Mouse (Mus musculus): Measurements from ENCODE around the gene Smox. TPM values are rescaled to one million over a fixed set of nuclear protein-coding genes. Genes with fewer than 3 reads are reported as not detected.

Gene Smox
- total and polyA plus RNA-seq, 3 experiments = 2.2 to 5.5 TPM; not detected in 1

DNA sequence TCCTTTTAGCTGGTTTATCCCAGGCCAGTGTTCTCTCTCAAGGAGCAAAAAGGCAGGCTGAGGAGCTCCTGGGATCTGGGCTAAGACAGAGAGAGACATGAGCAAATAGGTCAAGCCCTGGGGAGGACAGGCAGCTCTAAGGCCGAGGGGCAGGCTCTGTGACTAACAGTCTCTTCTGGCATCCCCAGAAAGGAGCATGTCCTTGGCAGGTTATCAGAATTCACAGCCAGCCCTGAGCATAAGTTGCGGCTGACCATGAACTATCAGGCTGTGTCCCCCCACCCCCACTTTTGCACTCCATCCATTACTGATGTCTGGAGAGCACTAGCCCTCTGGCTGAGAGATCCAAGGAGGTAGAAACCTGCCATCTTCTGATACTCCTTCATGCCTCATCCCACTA lies 59.6 kb downstream of the Smox start:
- H3K36me3 ChIP-seq (ENCODE audit: control insufficient read depth in 1 of 2, insufficient read depth in 2 of 2, low read length in 2 of 2) = no peaks in the 10 kb centered on the region
- no peak overlapping the region for H3K27ac ChIP-seq (ENCODE audit: control insufficient read depth, low read depth, low read length)
- no peak for DNase-seq (ENCODE audit: low read depth, low spot score)
- no peak for TF ChIP-seq GATA1 (IDR thresholded peaks at IDR 0.05; ENCODE audit: low read depth, low read length)
- no peak for TF ChIP-seq ELF1 (IDR thresholded peaks at IDR 0.05; ENCODE audit: low read depth, low read length)
- no peak for TF ChIP-seq MXI1 (IDR thresholded peaks at IDR 0.05; ENCODE audit: low read depth, low read length)
- no peak for TF ChIP-seq NELFE (IDR thresholded peaks at IDR 0.05; ENCODE audit: low read depth, low read length)
- TF ChIP-seq MAFK (IDR thresholded peaks at IDR 0.05; ENCODE audit: borderline replicate concordance, low read depth, low read length) = no peak
- no peak for TF ChIP-seq ZNF384 (IDR thresholded peaks at IDR 0.05; ENCODE audit: low read depth, low read length)
- no peaks in the 10 kb centered on the region for H3K4me1 ChIP-seq (ENCODE audit: control insufficient read depth in 1 of 2, insufficient read depth in 2 of 2, low read length in 2 of 2)
- no peaks in the 10 kb centered on the region for H3K9me3 ChIP-seq (replicated peaks; ENCODE audit: insufficient read depth, low read length)
- H3K9ac ChIP-seq (ENCODE audit: control insufficient read depth, low read depth, low read length, poor library complexity, severe bottlenecking) = no peak overlapping the region
- H3K4me3 ChIP-seq (ENCODE audit: control insufficient read depth in 1 of 2, insufficient read depth in 1 of 2, low read depth in 2 of 2, low read length in 2 of 2) = no peak overlapping the region
- peaks cover 0 to 2% of the 10 kb centered on the region in 2 experiments; a peak in 2 of 4 replicates for H3K27me3 ChIP-seq (ENCODE audit: control insufficient read depth in 1 of 2, insufficient read depth in 2 of 2, low read length in 2 of 2)
- no peaks in the 10 kb centered on the region for H3K79me2 ChIP-seq (ENCODE audit: control insufficient read depth, insufficient read depth, low read length, poor library complexity)

DNA sequence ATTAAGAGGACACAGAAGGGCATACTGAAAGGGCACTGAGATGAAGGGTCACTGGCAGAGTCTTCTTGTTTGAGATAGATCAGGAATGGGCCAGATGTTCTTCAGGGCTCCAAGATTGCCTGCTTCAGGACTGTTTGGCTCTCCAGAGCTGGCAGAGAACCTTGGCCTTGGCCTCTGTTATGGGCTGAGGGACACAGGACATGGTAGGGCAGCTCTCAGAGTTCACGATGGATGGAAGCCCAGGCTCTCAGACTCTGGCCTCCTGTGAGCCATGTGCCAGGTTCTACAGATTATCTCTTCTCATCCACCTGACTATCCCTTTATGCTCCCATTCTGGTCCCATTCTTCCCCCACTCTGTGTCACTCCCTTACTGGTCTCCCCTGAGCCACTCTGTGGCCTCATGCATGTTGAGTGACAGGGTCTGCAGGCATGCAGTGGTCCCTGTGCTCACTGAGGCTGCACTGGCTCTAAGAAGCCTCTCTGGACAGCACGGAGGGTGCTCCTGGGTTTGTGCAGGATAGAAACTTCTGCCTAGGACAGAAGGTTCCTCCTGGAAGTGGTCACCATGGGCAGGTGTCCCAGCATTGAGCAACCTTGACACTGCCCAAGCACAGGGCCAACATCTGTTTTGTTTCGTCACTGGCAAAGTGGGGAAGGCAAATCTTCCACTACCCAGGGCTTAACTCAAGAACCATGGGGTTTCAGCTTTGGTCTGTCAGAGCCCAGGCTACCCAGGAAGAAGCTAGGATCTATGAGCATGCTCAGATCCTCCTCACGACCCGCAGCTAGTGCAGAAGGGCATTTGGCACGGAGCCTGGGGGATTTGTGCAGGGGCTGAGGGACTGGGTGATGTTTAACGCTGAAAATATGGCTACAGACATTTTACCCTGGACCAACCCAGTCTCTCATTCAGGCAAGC lies 60.7 kb downstream of the Smox start:
- no peaks in the 10 kb centered on the region for H3K4me1 ChIP-seq (ENCODE audit: control insufficient read depth in 1 of 2, insufficient read depth in 2 of 2, low read length in 2 of 2)
- H3K9ac ChIP-seq (ENCODE audit: control insufficient read depth, low read depth, low read length, poor library complexity, severe bottlenecking) = no peak overlapping the region
- H3K27me3 ChIP-seq (ENCODE audit: control insufficient read depth in 1 of 2, insufficient read depth in 2 of 2, low read length in 2 of 2) = peaks cover 0 to 2% of the 10 kb centered on the region in 2 experiments; a peak in 2 of 4 replicates
- no peak overlapping the region for H3K4me3 ChIP-seq (ENCODE audit: control insufficient read depth in 1 of 2, insufficient read depth in 1 of 2, low read depth in 2 of 2, low read length in 2 of 2)
- no peak for DNase-seq (ENCODE audit: low read depth, low spot score)
- no peaks in the 10 kb centered on the region for H3K9me3 ChIP-seq (replicated peaks; ENCODE audit: insufficient read depth, low read length)
- H3K36me3 ChIP-seq (ENCODE audit: control insufficient read depth in 1 of 2, insufficient read depth in 2 of 2, low read length in 2 of 2) = no peaks in the 10 kb centered on the region
- TF ChIP-seq MEF2A (IDR thresholded peaks at IDR 0.05; ENCODE audit: extremely low read depth, insufficient replicate concordance, low read depth, low read length, poor library complexity, severe bottlenecking) (no peak), E2F4 (IDR thresholded peaks at IDR 0.05; ENCODE audit: borderline replicate concordance, low read depth, low read length) (no peak), EP300 (IDR thresholded peaks at IDR 0.05; ENCODE audit: low read depth in 1 of 2, low read length in 2 of 2) (no peak)
- no peaks in the 10 kb centered on the region for H3K79me2 ChIP-seq (ENCODE audit: control insufficient read depth, insufficient read depth, low read length, poor library complexity)
- H3K27ac ChIP-seq (ENCODE audit: control insufficient read depth, low read depth, low read length) = no peak overlapping the region

DNA sequence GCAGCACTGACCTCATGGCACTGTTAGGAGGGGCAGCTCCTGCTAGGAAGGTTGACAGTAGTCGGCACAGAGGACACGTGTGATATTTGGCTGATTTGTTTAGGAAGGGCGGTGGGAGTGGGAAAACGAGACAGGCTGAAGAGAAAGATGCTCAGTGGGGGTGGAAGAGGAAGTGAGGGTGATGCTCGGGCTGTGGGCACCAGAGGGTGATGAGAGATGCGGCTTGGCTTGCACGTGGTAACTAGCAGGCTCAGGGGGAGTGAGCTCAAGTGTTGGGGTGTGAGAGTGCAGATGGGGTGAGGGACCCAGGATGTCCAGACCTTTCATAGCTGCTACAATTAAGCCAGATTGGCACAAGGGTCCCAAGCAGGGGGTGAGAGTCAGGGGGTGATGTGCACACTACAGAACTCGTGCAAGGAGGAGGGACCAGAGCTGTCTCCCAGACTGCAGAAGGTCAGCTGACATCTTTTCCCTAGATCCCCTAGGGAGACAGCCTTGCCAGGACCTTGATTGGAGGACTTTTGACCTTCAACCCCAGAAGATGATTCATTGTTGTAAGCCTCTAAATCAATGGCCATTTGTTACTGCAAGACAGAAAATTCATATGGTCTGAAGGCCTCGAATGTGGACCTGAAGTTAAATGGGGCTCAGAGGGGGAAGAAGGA lies 61.6 kb downstream of the Smox start:
- no peak for DNase-seq (ENCODE audit: low read depth, low spot score)
- H3K27me3 ChIP-seq (ENCODE audit: control insufficient read depth in 1 of 2, insufficient read depth in 2 of 2, low read length in 2 of 2) = peaks cover 0 to 5% of the 10 kb centered on the region in 2 experiments; a peak in 3 of 4 replicates

More for the DNA sequence above, 61.6 kb downstream of the Smox start:
- H3K79me2 ChIP-seq (ENCODE audit: control insufficient read depth, insufficient read depth, low read length, poor library complexity) = no peaks in the 10 kb centered on the region
- H3K4me1 ChIP-seq (ENCODE audit: control insufficient read depth in 1 of 2, insufficient read depth in 2 of 2, low read length in 2 of 2) = no peaks in the 10 kb centered on the region
- no peak overlapping the region for H3K27ac ChIP-seq (ENCODE audit: control insufficient read depth, low read depth, low read length)
- no peak overlapping the region for H3K9ac ChIP-seq (ENCODE audit: control insufficient read depth, low read depth, low read length, poor library complexity, severe bottlenecking)
- no peak overlapping the region for H3K4me3 ChIP-seq (ENCODE audit: control insufficient read depth in 1 of 2, insufficient read depth in 1 of 2, low read depth in 2 of 2, low read length in 2 of 2)
- TF ChIP-seq GABPA (IDR thresholded peaks at IDR 0.05; ENCODE audit: low read depth, low read length) = no peak
- TF ChIP-seq SMC3 (IDR thresholded peaks at IDR 0.05; ENCODE audit: low read depth, low read length) = no peak
- no peak for TF ChIP-seq TCF12 (IDR thresholded peaks at IDR 0.05; ENCODE audit: low read depth, low read length)
- TF ChIP-seq E2F4 (IDR thresholded peaks at IDR 0.05; ENCODE audit: borderline replicate concordance, low read depth, low read length) = no peak
- TF ChIP-seq HCFC1 (IDR thresholded peaks at IDR 0.05; ENCODE audit: low read depth, low read length) = no peak
- TF ChIP-seq SIN3A (IDR thresholded peaks at IDR 0.05; ENCODE audit: low read length) = no peak
- TF ChIP-seq ZNF384 (IDR thresholded peaks at IDR 0.05; ENCODE audit: low read depth, low read length) = no peak
- TF ChIP-seq JUND (IDR thresholded peaks at IDR 0.05; ENCODE audit: low read depth, low read length) = no peak
- no peak for TF ChIP-seq MYB (IDR thresholded peaks at IDR 0.05; ENCODE audit: low read depth, low read length)
- no peak for TF ChIP-seq ELF1 (IDR thresholded peaks at IDR 0.05; ENCODE audit: low read depth, low read length)
- TF ChIP-seq GATA1 (IDR thresholded peaks at IDR 0.05; ENCODE audit: low read depth, low read length) = no peak
- TF ChIP-seq POLR2AphosphoS5 (IDR thresholded peaks at IDR 0.05; ENCODE audit: borderline replicate concordance, low read depth, low read length) = no peak
- no peak for TF ChIP-seq CHD1 (IDR thresholded peaks at IDR 0.05; ENCODE audit: low read depth, low read length)
- no peak for TF ChIP-seq TAL1 (IDR thresholded peaks at IDR 0.05; ENCODE audit: low read length)
- TF ChIP-seq KAT2A (conservative IDR thresholded peaks at IDR 0.05; ENCODE audit: low read depth, low read length) = no peak
- no peak for TF ChIP-seq ZC3H11A (IDR thresholded peaks at IDR 0.05; ENCODE audit: low read depth, low read length)
- H3K9me3 ChIP-seq (replicated peaks; ENCODE audit: insufficient read depth, low read length) = no peaks in the 10 kb centered on the region
- no peaks in the 10 kb centered on the region for H3K36me3 ChIP-seq (ENCODE audit: control insufficient read depth in 1 of 2, insufficient read depth in 2 of 2, low read length in 2 of 2)
